Comparison of ENCODE assay signal across 19 mouse cellular contexts in the genomic region with DNA sequence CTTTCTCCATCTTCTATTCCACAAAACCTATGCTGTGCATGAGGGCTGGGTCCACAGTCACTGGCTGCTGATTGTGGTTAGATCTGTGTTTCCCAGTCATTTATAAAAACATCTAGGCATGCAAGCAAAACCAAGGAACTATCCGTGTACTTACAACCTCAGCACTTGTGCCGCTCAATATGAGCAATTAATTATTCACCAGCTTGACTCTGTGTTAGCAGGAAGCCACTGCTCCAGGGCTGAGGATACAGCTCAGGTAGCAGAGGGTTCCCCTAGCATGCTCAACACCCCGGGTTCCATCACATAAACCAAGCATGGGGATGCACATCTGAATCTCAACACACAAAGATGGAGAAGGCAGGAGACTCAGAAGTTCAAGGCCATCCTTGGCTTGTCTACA.
DNase-seq lines count a peak whose midpoint lies in the region; ATAC-seq and TF ChIP-seq lines count a peak whose summit lies in the region.
"Had no signal": no experiment of that assay in that cellular context is flagged by ENCODE, and none has a peak within 500 bp of the region (broad histone marks: within the 10 kb centered on the region; RNA-seq: fewer than 3 reads in every experiment).

No protein-coding gene starts in this region.

- ATAC-seq in liver, embryonic 11.5 days (replicated peaks; ENCODE audit: low FRiP score) = no peak
- ATAC-seq in neural tube, embryonic 15.5 days (ENCODE audit: low FRiP score) = no peak
- ATAC-seq: forebrain, embryonic 14.5 days had no signal

- WGBS in liver, adult 2 months = 43% methylated on average over 3 of the region's 3 CpGs
- 74% methylated on average over 3 of the region's 3 CpGs for WGBS in liver, embryonic 11.5 days
- 56% methylated on average over 3 of the region's 3 CpGs for WGBS in neural tube, embryonic 15.5 days

- H3K79me2 ChIP-seq in liver, adult 2 months (ENCODE audit: control insufficient read depth, insufficient read depth, low read length) = no peaks in the 10 kb centered on the region

- no peak overlapping the region for H3K9ac ChIP-seq in liver, adult 2 months (ENCODE audit: low read depth, low read length)
- H3K9ac ChIP-seq in liver, embryonic 11.5 days (ENCODE audit: low read depth, low read length) = no peak overlapping the region
- H3K9ac ChIP-seq in neural tube, embryonic 15.5 days (replicated peaks) = no peak overlapping the region
- H3K9ac ChIP-seq: embryonic facial prominence, embryonic 15.5 days; hindbrain, embryonic 13.5 days had no signal

- H3K9me3 ChIP-seq in liver, embryonic 11.5 days (ENCODE audit: control insufficient read depth, low read length) = no peaks in the 10 kb centered on the region
- no peaks in the 10 kb centered on the region for H3K9me3 ChIP-seq in neural tube, embryonic 15.5 days (replicated peaks)
- H3K9me3 ChIP-seq: embryonic facial prominence, embryonic 15.5 days; forebrain, embryonic 10.5 days; hindbrain, embryonic 13.5 days had no signal

- peaks cover 2% of the 10 kb centered on the region; the same call in 1 of the 2 replicates for H3K4me1 ChIP-seq in liver, adult 2 months (ENCODE audit: control insufficient read depth, insufficient read depth, low read length)
- H3K4me1 ChIP-seq in liver, embryonic 11.5 days (replicated peaks; ENCODE audit: control insufficient read depth, insufficient read depth, low read length) = no peaks in the 10 kb centered on the region
- H3K4me1 ChIP-seq in neural tube, embryonic 15.5 days = peaks cover 35% of the 10 kb centered on the region
- H3K4me1 ChIP-seq: embryonic facial prominence, embryonic 15.5 days had no signal

- H3K4me2 ChIP-seq in liver, embryonic 11.5 days = no peak overlapping the region
- H3K4me2 ChIP-seq in neural tube, embryonic 15.5 days = no peak overlapping the region
- H3K4me2 ChIP-seq: embryonic facial prominence, embryonic 15.5 days; hindbrain, embryonic 13.5 days had no signal

- no peak overlapping the region for H3K27ac ChIP-seq in liver, adult 2 months (replicated peaks; ENCODE audit: insufficient read depth, low read depth, low read length)
- H3K27ac ChIP-seq in liver, embryonic 11.5 days (ENCODE audit: low read depth, low read length) = no peak overlapping the region
- H3K27ac ChIP-seq in neural tube, embryonic 15.5 days (replicated peaks) = no peak overlapping the region
- H3K27ac ChIP-seq: embryonic facial prominence, embryonic 15.5 days; forebrain, embryonic 10.5 days; hindbrain, embryonic 13.5 days had no signal

- H3K4me3 ChIP-seq in liver, adult 2 months (ENCODE audit: insufficient read depth, low read depth, low read length) = no peak overlapping the region
- no peak overlapping the region for H3K4me3 ChIP-seq in liver, embryonic 11.5 days (ENCODE audit: low read depth, low read length)
- H3K4me3 ChIP-seq in neural tube, embryonic 15.5 days (replicated peaks) = no peak overlapping the region
- H3K4me3 ChIP-seq: embryonic facial prominence, embryonic 15.5 days; erythroblast, embryonic 14.5 days; forebrain, embryonic 10.5 days; hindbrain, embryonic 13.5 days had no signal

- H3K36me3 ChIP-seq in liver, adult 2 months (ENCODE audit: control insufficient read depth, insufficient read depth, low read length) = no peaks in the 10 kb centered on the region
- H3K36me3 ChIP-seq in liver, embryonic 11.5 days (ENCODE audit: control insufficient read depth, insufficient read depth, low read length) = no peaks in the 10 kb centered on the region
- no peaks in the 10 kb centered on the region for H3K36me3 ChIP-seq in neural tube, embryonic 15.5 days
- H3K36me3 ChIP-seq: embryonic facial prominence, embryonic 15.5 days; forebrain, embryonic 10.5 days; hindbrain, embryonic 13.5 days had no signal

- TF ChIP-seq POLR2A in liver, adult 2 months (IDR thresholded peaks at IDR 0.05; ENCODE audit: extremely low read depth, insufficient read depth, low read length) = no peak

- peak; percentile 28 for DNase-seq in liver, adult 2 months (ENCODE audit: extremely low read depth, low read depth, low spot score)
- no peak for DNase-seq in liver, embryonic 11.5 days (ENCODE audit: low spot score)
- DNase-seq in kidney, adult 9 months = peak; percentile 66
- DNase-seq in kidney, postnatal 25 days = peak; percentile 11 to 48
- no peak for DNase-seq in frontal cortex, postnatal 25 days (ENCODE audit: low spot score in 2 of 2)
- DNase-seq: adrenal gland, adult 2 months; adrenal gland, postnatal 25 days; cerebellum, adult 2 months; cerebellum, postnatal 10 days; embryo, embryonic 11 days; gastrocnemius, postnatal 36 days; heart, adult 11 months; heart, postnatal 10 days had no signal

- H3K27me3 ChIP-seq in liver, adult 2 months (ENCODE audit: control insufficient read depth, insufficient read depth, low read length) = no peaks in the 10 kb centered on the region
- H3K27me3 ChIP-seq in liver, embryonic 11.5 days (replicated peaks; ENCODE audit: control insufficient read depth, insufficient read depth, low read length) = peaks cover 3% of the 10 kb centered on the region; the same call in 1 of the 2 replicates
- peaks cover 7% of the 10 kb centered on the region; the same call in 1 of the 2 replicates for H3K27me3 ChIP-seq in neural tube, embryonic 15.5 days (replicated peaks)

- no peak for TF ChIP-seq CTCF in liver, adult 2 months (IDR thresholded peaks at IDR 0.05; ENCODE audit: low read depth, low read length)

Comparison
In these comparisons a context has a peak if more than half of its experiments do, and no peak if none do; other contexts are left out.
1. DNase-seq: peak in liver, adult 2 months (single experiment), kidney, adult 9 months (single experiment) and kidney, postnatal 25 days (2 of 2); none in liver, embryonic 11.5 days (single experiment) and frontal cortex, postnatal 25 days (0 of 2).